Mouse (Mus musculus) embryonic facial prominence, embryonic 14.5 days (tissue): ENCODE measurements around the gene Itgb7. TPM values are rescaled to one million over a fixed set of nuclear protein-coding genes. Genes with fewer than 3 reads are reported as not detected.
A peak's percentile ranks its signal among the peaks of the same experiment; 100 is the strongest.

Experiments used
- ATAC-seq: fragments of 200-750 bp; cut with Nextera tagmentation; 2 replicates; pipeline ENCODE4 v1.8.0; 2017; ENCODE audit warnings: low read depth, moderate number of reproducible peaks, moderate TSS enrichment
- DNase-seq: peaks from one replicate; pipeline ENCODE4 v3.0.0-alpha.2; 2015; ENCODE audit warnings: low spot score
- H3K27ac ChIP-seq: fragments of 300-500 bp; sonication (generic); replicated peaks from 2 replicates; pipeline ENCODE4 v1.5.1; 2014; ENCODE audit warnings: low read depth, mild to moderate bottlenecking, low read length, moderate library complexity
- H3K27me3 ChIP-seq: fragments of 300-500 bp; sonication (generic); replicated peaks from 2 replicates; pipeline ENCODE4 v1.6.1; 2014; ENCODE audit warnings: low read length; ENCODE audit not compliant: control insufficient read depth, insufficient read depth
- H3K36me3 ChIP-seq: fragments of 300-500 bp; sonication (generic); 2 replicates; pipeline ENCODE4 v1.6.1; 2014; ENCODE audit warnings: low read length, mixed read lengths; ENCODE audit not compliant: control insufficient read depth, insufficient read depth
- H3K4me1 ChIP-seq: fragments of 300-500 bp; sonication (generic); 2 replicates; pipeline ENCODE4 v1.6.1; 2014; ENCODE audit warnings: antibody characterized with exemption, low read length; ENCODE audit not compliant: control insufficient read depth, insufficient read depth
- H3K4me2 ChIP-seq: fragments of 300-500 bp; sonication (generic); 2 replicates; pipeline ENCODE4 v1.6.1; 2014; ENCODE audit warnings: low read depth, mild to moderate bottlenecking, low read length, moderate library complexity, mixed read lengths
- H3K4me3 ChIP-seq: fragments of 300-500 bp; sonication (generic); 2 replicates; pipeline ENCODE4 v1.5.1; 2014; ENCODE audit warnings: low read depth, mild to moderate bottlenecking, low read length
- H3K9ac ChIP-seq: fragments of 300-500 bp; sonication (generic); 2 replicates; pipeline ENCODE4 v1.6.1; 2014; ENCODE audit warnings: low read depth, mild to moderate bottlenecking, low read length, moderate library complexity, mixed read lengths
- H3K9me3 ChIP-seq: fragments of 300-500 bp; sonication (generic); 2 replicates; pipeline ENCODE4 v1.6.1; 2016; ENCODE audit warnings: low read length; ENCODE audit not compliant: control insufficient read depth
- WGBS: fragments of 180-500 bp; shearing (Covaris S2); extraction: QIAGEN DNeasy Blood & Tissue Kit; methylation state at CpG from one replicate; pipeline ENCODE4 v1.1.7; 2014; 5-methylcytosine and 5-hydroxymethylcytosine counted together
- polyA plus RNA-seq: library from polyadenylated mRNA; unstranded; fragments of >200 nt; fragmentation: Nextera tagmentation; extraction: Ambion mirVana; gene quantifications from 2 replicates; pipeline ENCODE4 v1.2.1, GENCODE M21; 2014

Itgb7 gene
- polyA plus RNA-seq, 1 experiment from 2014 or later: 2.1 TPM

- Histone ChIP-seq H3K27me3 (no peaks in the 10 kb centered on the region), H3K36me3 (no peaks in the 10 kb centered on the region)
- 88% methylated on average over 5 of the region's 5 CpGs for WGBS
Measured at GRCm38 (mm10) chr15:102265548-102265947, 33.8 kb upstream of the Itgb7 start.

GRCm38 (mm10) chr15:102263037-102263436, 31.3 kb upstream of the Itgb7 start:
- no peak overlapping the region for H3K4me2 ChIP-seq
- 58% methylated on average over 2 of the region's 2 CpGs for WGBS
- H3K36me3 ChIP-seq: no peaks in the 10 kb centered on the region
- DNase-seq (no peak), ATAC-seq (no peak)
- H3K9me3 ChIP-seq: no peaks in the 10 kb centered on the region
- peaks cover 25% of the 10 kb centered on the region; the same call in 1 of the 2 replicates for H3K4me1 ChIP-seq
- no peaks in the 10 kb centered on the region for H3K27me3 ChIP-seq
- H3K4me3 ChIP-seq: no peak overlapping the region
- no peak overlapping the region for H3K9ac ChIP-seq
- H3K27ac ChIP-seq: peak overlapping the region; percentile 71; the same call in 1 of the 2 replicates

More at GRCm38 (mm10) chr15:102265548-102265947, 33.8 kb upstream of the Itgb7 start:
- H3K4me2 ChIP-seq: no peak overlapping the region
- no peak overlapping the region for H3K27ac ChIP-seq
- no peak overlapping the region for H3K9ac ChIP-seq
- H3K4me3 ChIP-seq: no peak overlapping the region
- ATAC-seq (no peak), DNase-seq (no peak)
- H3K4me1 ChIP-seq: peaks cover 16% of the 10 kb centered on the region; the same call in 1 of the 2 replicates
- no peaks in the 10 kb centered on the region for H3K9me3 ChIP-seq

GRCm38 (mm10) chr15:102262582-102262981, 30.8 kb upstream of the Itgb7 start:
- ATAC-seq (peak; percentile 61), DNase-seq (peak; percentile 82)
- Histone ChIP-seq H3K9me3 (no peaks in the 10 kb centered on the region), H3K27me3 (no peaks in the 10 kb centered on the region), H3K36me3 (no peaks in the 10 kb centered on the region), H3K4me1 (peaks cover 25% of the 10 kb centered on the region; the same call in 1 of the 2 replicates), H3K27ac (peak overlapping the region; percentile 71; the same call in 1 of the 2 replicates), H3K4me3 (no peak overlapping the region), H3K4me2 (no peak overlapping the region), H3K9ac (no peak overlapping the region)
- WGBS: 39% methylated on average over 7 of the region's 7 CpGs

- H3K4me3 ChIP-seq: peak overlapping the region; percentile 75; the same call in 1 of the 2 replicates
- 0 out of 2 replicates have a peak, but pooled peaks cover 5% of the 10 kb centered on the region for H3K36me3 ChIP-seq
- peak overlapping the region; percentile 99 for H3K27ac ChIP-seq
- H3K9ac ChIP-seq: peak overlapping the region; percentile 97
- peak overlapping the region; percentile 79 for H3K4me2 ChIP-seq
- no peaks in the 10 kb centered on the region for H3K9me3 ChIP-seq
- no peaks in the 10 kb centered on the region for H3K27me3 ChIP-seq
- ATAC-seq: peak; percentile 60
- DNase-seq: peak; percentile 78
- 6% methylated on average over 7 of the region's 11 CpGs for WGBS
- peaks cover 41% of the 10 kb centered on the region; the same call in 1 of the 2 replicates for H3K4me1 ChIP-seq
Measured at GRCm38 (mm10) chr15:102258581-102259253, 27.0 kb upstream of the Itgb7 start.

GRCm38 (mm10) chr15:102258076-102258470, 26.3 kb upstream of the Itgb7 start:
- Histone ChIP-seq H3K4me1 (peaks cover 45% of the 10 kb centered on the region; the same call in 1 of the 2 replicates), H3K27me3 (no peaks in the 10 kb centered on the region), H3K27ac (peak overlapping the region; percentile 99), H3K9ac (peak overlapping the region; percentile 97), H3K4me2 (peak overlapping the region; percentile 79), H3K36me3 (peaks cover 10% of the 10 kb centered on the region), H3K4me3 (peak overlapping the region; percentile 75), H3K9me3 (no peaks in the 10 kb centered on the region)
- WGBS: 4% methylated on average over 12 of the region's 12 CpGs
- DNase-seq: peak; percentile 93
- ATAC-seq: peak; percentile 55

- peak within 1 kb of the TSS; percentile 75 for H3K4me3 ChIP-seq
- H3K27me3 ChIP-seq: no peaks in the 10 kb centered on the region
- peak within 1 kb of the TSS; percentile 99 for H3K27ac ChIP-seq
- H3K36me3 ChIP-seq: peaks cover 16% of the 10 kb centered on the region
- DNase-seq (peak; percentile 88), ATAC-seq (peak; percentile 51)
- H3K4me1 ChIP-seq: peaks cover 48% of the 10 kb centered on the region
- WGBS: 2% methylated on average over 18 of the region's 46 CpGs
- H3K9me3 ChIP-seq: no peaks in the 10 kb centered on the region
- peak within 1 kb of the TSS; percentile 79 for H3K4me2 ChIP-seq
- peak within 1 kb of the TSS; percentile 97 for H3K9ac ChIP-seq
Measured at GRCm38 (mm10) chr15:102257202-102258075, 25.7 kb upstream of the Itgb7 start, which contains the start of gene Rarg. TSS of gene Rarg (minus strand) at chr15:102257517.

GRCm38 (mm10) chr15:102256431-102257201, 24.9 kb upstream of the Itgb7 start:
- H3K4me1 ChIP-seq: peaks cover 51% of the 10 kb centered on the region
- H3K9me3 ChIP-seq: no peaks in the 10 kb centered on the region
- ATAC-seq: no peak
- H3K4me2 ChIP-seq: peak overlapping the region; percentile 79
- WGBS: 4% methylated on average over 11 of the region's 22 CpGs
- peaks cover 24% of the 10 kb centered on the region for H3K36me3 ChIP-seq
- no peak for DNase-seq
- peak overlapping the region; percentile 97 for H3K9ac ChIP-seq
- H3K4me3 ChIP-seq: peak overlapping the region; percentile 75
- H3K27me3 ChIP-seq: no peaks in the 10 kb centered on the region
- peak overlapping the region; percentile 99 for H3K27ac ChIP-seq
